Mouse (Mus musculus) midbrain, embryonic 12.5 days (tissue): ENCODE data around the gene 4833427G06Rik. TPM values are rescaled to one million over a fixed set of nuclear protein-coding genes. Genes with fewer than 3 reads are reported as not detected.

Experiments
- ATAC-seq: fragments of 200-750 bp; cut with Nextera tagmentation; 2 replicates; pipeline ENCODE4 v1.8.0; 2017; ENCODE audit warnings: low read depth, moderate TSS enrichment, moderate library complexity; ENCODE audit not compliant: low FRiP score
- H3K27ac ChIP-seq: fragments of 300-500 bp; sonication (generic); replicated peaks from 2 replicates; pipeline ENCODE4 v1.5.1; 2016; ENCODE audit warnings: mild to moderate bottlenecking
- H3K27me3 ChIP-seq: fragments of 300-500 bp; sonication (generic); 2 replicates; pipeline ENCODE4 v1.6.1; 2016; ENCODE audit warnings: mild to moderate bottlenecking
- H3K36me3 ChIP-seq: fragments of 300-500 bp; sonication (generic); 2 replicates; pipeline ENCODE4 v1.6.1; 2016
- H3K4me1 ChIP-seq: fragments of 300-500 bp; sonication (generic); 2 replicates; pipeline ENCODE4 v1.6.1; 2016
- H3K4me2 ChIP-seq: fragments of 300-500 bp; sonication (generic); replicated peaks from 2 replicates; pipeline ENCODE4 v1.6.1; 2016; ENCODE audit warnings: mild to moderate bottlenecking, moderate library complexity
- H3K4me3 ChIP-seq: fragments of 300-500 bp; sonication (generic); 2 replicates; pipeline ENCODE4 v1.5.1; 2016; ENCODE audit warnings: mild to moderate bottlenecking
- H3K9ac ChIP-seq: fragments of 300-500 bp; sonication (generic); replicated peaks from 2 replicates; pipeline ENCODE4 v1.6.1; 2016; ENCODE audit warnings: mild to moderate bottlenecking, moderate library complexity
- H3K9me3 ChIP-seq: fragments of 300-500 bp; sonication (generic); 2 replicates; pipeline ENCODE4 v1.6.1; 2016; ENCODE audit warnings: mild to moderate bottlenecking
- WGBS: fragments of 180-500 bp; shearing (Covaris S2); methylation state at CpG from one replicate; pipeline ENCODE4 v1.1.7; 2016; 5-methylcytosine and 5-hydroxymethylcytosine counted together
- microRNA counts: library from miRNA; unstranded; fragments of <30 nt; microRNA quantifications from one replicate; lab custom pipeline; 2017
- microRNA-seq: library from miRNA; unstranded; fragments of <30 nt; microRNA quantifications from one replicate; pipeline ENCODE4, GENCODE M21; 2017
- polyA plus RNA-seq: library from polyadenylated mRNA; unstranded; fragments of >200 nt; fragmentation: Nextera tagmentation; extraction: Ambion mirVana; gene quantifications from 2 replicates; pipeline ENCODE4 v1.2.1, GENCODE M21; 2016

The 4833427G06Rik gene
- polyA plus RNA-seq, 1 experiment from 2014 or later = not detected

DNA sequence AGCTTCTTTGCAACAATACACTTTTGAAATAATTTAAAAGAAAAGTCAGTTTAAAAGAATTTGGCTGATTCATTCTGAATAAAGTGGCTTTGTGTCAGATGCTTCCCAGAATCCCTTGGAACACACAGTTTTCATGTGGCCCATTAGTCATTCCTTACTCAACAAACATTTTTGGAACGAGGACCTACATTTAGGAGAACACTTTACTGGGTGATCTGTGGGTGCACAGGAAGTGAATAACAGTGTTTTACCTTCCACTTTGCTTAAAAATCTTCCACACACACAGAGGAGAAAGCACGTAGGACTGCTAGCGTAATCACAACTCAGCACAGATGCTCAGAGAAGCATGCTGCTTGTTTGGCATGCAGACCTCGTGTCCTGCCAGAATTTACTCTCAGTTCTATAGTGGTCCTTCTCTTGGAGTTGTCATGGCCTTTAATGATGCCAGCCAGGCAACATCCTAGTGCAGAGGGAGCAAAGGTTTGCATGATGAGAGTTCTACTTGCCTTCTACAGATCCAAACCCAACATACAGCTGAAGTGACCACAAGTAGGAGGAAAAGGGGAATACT is 42.8 kb downstream of the 4833427G06Rik start:
- no peaks in the 10 kb centered on the region for H3K36me3 ChIP-seq
- H3K4me1 ChIP-seq = no peaks in the 10 kb centered on the region
- no peak overlapping the region for H3K9ac ChIP-seq
- H3K27ac ChIP-seq = no peak overlapping the region
- no peak overlapping the region for H3K4me2 ChIP-seq
- no peaks in the 10 kb centered on the region for H3K9me3 ChIP-seq
- WGBS = 79% methylated on average over 4 of the region's 4 CpGs
- no peaks in the 10 kb centered on the region for H3K27me3 ChIP-seq
- no peak for ATAC-seq
- H3K4me3 ChIP-seq = no peak overlapping the region

DNA sequence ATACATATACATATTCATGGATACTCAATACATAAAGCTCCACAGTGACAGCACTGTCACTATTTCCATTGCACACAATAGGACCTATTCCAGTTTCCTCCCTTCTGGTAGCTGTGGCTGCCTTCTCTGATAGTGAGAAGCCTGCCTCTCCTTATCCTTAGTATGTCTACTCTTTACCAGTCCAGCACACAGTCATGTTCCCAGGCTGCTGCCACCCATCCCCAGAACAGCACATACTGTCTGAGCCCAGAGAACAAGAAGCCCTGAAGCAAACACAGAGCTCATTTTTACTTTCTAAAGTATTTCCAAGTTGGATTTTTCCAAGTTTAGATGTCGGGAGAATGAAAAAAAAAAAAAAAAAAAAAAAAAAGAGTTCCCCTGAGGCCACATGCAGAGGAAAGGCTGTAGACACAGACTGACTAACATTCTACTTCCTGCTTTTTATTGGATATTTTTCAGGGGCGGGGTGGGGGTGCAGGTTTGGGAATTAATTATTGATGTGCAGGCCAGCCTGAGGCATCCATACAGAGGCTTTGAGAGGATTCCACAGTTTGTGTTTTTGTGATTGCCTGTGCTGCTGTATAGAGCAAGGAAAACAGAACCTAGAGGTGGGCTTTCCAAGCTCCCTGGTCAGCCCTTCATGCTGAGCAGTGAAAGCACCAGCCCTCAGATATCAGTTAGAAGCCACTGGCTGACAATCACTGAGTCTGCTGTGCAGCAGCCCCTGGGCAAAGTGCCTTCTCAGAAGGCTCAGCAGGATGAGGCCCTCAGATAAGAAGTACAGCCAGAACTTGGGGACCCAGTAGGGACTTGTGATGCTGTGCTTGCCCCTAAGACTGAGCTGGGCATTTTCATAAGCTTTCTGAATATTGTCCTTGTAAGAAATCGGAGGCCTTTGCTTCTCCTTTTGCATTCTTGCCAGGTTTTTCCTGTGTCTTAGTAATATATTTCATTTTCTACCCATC is 45.2 kb downstream of the 4833427G06Rik start:
- 84% methylated on average over 3 of the region's 3 CpGs for whole genome bisulfite sequencing
- Histone ChIP-seq H3K36me3 (no peaks in the 10 kb centered on the region), H3K4me1 (no peaks in the 10 kb centered on the region), H3K4me3 (no peak overlapping the region), H3K9ac (no peak overlapping the region), H3K27me3 (no peaks in the 10 kb centered on the region), H3K9me3 (no peaks in the 10 kb centered on the region), H3K4me2 (no peak overlapping the region), H3K27ac (no peak overlapping the region)
- no peak for ATAC-seq

DNA sequence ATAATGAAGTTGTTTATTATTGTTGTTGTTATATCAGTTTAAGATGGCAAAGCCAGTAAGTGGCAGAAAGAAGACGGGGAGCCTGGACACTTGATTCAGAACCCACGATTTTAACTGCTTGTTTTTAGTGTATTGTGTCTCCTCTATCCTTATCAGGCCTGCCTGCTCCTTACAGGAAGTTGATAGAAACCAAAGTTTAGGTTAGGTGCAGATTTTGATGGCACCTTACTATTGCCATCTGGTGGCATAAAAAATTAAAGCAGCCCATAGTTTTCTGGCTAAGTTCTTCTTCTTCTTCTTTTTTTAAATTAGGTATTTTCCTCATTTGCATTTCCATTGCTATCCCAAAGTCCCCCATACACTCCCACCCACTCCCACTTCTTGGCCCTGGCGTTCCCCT is 49.7 kb downstream of the 4833427G06Rik start:
- no peaks in the 10 kb centered on the region for H3K36me3 ChIP-seq
- no peak overlapping the region for H3K27ac ChIP-seq
- H3K27me3 ChIP-seq = no peaks in the 10 kb centered on the region
- no peak for ATAC-seq
- H3K9me3 ChIP-seq = no peaks in the 10 kb centered on the region
- no peak overlapping the region for H3K4me2 ChIP-seq
- no peak overlapping the region for H3K4me3 ChIP-seq
- no peaks in the 10 kb centered on the region for H3K4me1 ChIP-seq
- WGBS = 63% methylated on average over 3 of the region's 3 CpGs
- H3K9ac ChIP-seq = no peak overlapping the region

DNA sequence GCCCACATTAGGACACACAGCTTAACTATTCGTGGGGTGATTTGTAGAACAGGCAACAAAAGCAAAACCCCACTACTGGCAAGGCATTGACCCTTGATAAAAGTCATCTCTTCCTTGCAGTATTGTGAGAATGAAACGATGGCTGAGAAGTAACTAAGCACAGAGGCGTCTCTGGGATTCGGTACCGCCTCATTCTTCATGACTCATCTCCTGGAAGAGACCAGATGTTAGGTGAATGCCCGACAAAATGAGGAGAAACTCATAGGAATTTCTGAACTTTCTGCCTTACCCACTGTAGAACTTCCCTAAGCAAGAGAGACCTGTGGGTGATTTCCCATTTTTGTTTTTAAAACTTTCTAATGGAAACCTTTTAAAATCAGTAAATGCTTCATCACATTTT is 59.7 kb downstream of the 4833427G06Rik start:
- no peaks in the 10 kb centered on the region for H3K36me3 ChIP-seq
- H3K9ac ChIP-seq = no peak overlapping the region
- no peaks in the 10 kb centered on the region for H3K27me3 ChIP-seq
- ATAC-seq = no peak
- H3K9me3 ChIP-seq = no peaks in the 10 kb centered on the region
- H3K4me2 ChIP-seq = no peak overlapping the region
- H3K4me1 ChIP-seq = no peaks in the 10 kb centered on the region
- no peak overlapping the region for H3K4me3 ChIP-seq
- no peak overlapping the region for H3K27ac ChIP-seq
- 86% methylated on average over 6 of the region's 6 CpGs for WGBS

DNA sequence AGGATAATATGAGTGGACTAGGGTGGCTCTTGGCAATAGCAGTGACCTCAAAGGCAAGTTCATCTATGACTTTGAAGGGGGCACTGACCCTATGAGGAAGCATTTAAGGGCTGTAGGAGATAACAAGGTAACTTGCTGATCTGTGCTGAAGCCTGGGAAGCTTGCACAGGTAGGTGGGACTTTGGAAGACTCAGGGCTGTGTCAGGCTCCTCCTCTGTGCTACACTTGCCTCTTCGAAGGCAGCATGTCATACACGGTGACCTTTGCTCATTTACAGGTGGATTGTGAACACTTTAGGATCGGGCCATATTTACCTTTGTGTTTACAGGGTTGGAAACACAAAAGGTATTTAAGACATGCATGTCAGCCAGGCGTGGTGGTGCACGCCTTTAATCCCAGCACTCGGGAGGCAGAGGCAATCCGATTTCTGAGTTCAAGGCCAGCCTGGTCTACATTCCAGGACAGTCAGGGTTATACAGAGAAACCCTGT is 60.3 kb downstream of the 4833427G06Rik start:
- no peaks in the 10 kb centered on the region for H3K36me3 ChIP-seq
- no peak for ATAC-seq
- H3K27ac ChIP-seq = no peak overlapping the region
- no peak overlapping the region for H3K4me2 ChIP-seq
- H3K4me1 ChIP-seq = no peaks in the 10 kb centered on the region
- no peaks in the 10 kb centered on the region for H3K9me3 ChIP-seq
- H3K4me3 ChIP-seq = no peak overlapping the region
- no peak overlapping the region for H3K9ac ChIP-seq
- no peaks in the 10 kb centered on the region for H3K27me3 ChIP-seq
- WGBS = 91% methylated on average over 7 of the region's 7 CpGs

DNA sequence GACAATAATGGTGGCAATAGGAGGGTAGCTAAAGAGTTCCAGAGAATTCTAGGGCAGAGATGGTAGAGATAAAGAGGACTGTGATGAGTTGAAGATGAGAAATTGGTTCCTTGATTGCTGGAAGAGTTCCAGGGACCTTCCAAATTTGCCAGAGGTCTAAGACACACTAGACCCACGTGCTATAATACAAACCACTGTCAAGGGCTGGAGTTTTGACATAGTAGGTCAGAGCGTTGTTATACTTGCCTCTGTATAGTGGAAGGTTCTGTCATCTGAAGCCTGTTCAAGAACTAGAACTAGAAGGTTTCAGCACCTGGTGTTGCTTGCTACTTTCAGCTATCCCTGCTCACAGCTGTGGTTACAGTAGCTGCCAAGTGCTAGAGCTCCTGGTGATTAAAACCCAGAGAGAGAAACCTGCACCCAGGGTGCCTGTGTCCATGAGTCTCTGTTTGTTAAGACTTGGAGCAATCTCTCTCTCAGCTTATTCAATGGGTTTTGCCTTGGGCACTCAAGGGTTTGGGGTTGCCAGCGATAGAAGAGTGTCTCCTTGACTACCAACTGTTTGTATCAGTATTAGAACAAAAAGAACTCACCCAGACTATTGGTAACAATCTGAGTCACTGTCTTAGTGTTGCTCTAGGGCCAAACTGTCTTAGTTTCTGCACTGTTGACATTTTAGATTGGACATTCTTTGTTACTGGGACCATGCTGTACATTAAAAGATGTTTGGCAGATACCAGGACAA is 68.9 kb downstream of the 4833427G06Rik start:
- Histone ChIP-seq H3K27me3 (no peaks in the 10 kb centered on the region), H3K9me3 (no peaks in the 10 kb centered on the region), H3K9ac (no peak overlapping the region), H3K36me3 (no peaks in the 10 kb centered on the region), H3K4me3 (no peak overlapping the region), H3K4me1 (no peaks in the 10 kb centered on the region), H3K4me2 (no peak overlapping the region), H3K27ac (no peak overlapping the region)
- WGBS = 85% methylated on average over 3 of the region's 3 CpGs
- ATAC-seq = no peak

DNA sequence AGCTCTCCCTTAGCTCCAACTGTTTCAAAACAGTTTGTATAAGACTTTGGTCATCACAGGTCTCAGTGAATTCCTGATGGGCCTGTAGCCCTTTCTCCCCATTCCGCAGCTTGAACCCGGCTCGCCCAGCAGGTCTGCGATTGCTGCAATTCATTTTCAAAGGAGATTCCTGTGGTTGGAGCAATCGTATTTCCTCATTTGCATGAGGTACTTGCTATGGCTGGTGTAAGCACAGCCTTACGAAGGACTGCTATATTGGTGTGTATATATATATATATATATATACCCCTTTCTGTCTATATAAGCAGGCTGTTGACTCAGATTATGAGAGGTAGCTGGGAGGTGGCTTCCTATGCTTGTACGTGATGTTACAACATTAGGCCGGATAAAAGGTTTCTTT is 69.6 kb downstream of the 4833427G06Rik start:
- no peak overlapping the region for H3K27ac ChIP-seq
- ATAC-seq = no peak
- no peaks in the 10 kb centered on the region for H3K36me3 ChIP-seq
- 66% methylated on average over 8 of the region's 8 CpGs for WGBS
- H3K27me3 ChIP-seq = no peaks in the 10 kb centered on the region
- H3K4me3 ChIP-seq = no peak overlapping the region
- no peak overlapping the region for H3K9ac ChIP-seq
- no peaks in the 10 kb centered on the region for H3K9me3 ChIP-seq
- no peaks in the 10 kb centered on the region for H3K4me1 ChIP-seq
- H3K4me2 ChIP-seq = no peak overlapping the region

DNA sequence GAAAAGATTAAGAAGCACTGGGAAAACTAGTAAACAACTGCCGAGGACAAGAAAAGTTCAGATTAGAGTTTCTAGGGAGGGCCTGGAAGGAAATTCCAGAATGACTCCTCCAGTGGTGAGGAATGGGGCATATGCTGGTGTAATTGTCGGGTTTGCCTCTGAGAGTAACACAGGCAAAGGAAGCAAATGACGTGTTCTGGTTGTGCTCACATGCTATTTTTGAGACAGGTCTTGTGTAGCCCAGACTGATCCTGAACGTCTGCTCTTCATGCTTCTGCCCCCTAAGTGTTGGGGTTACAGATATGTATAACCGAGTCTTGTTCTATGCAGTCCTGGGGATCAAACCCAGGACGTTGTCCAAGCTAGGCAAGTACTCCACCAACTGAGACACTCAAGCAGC is 70.3 kb downstream of the 4833427G06Rik start:
- no peak for ATAC-seq
- H3K4me1 ChIP-seq = no peaks in the 10 kb centered on the region
- 78% methylated on average over 6 of the region's 6 CpGs for WGBS
- no peak overlapping the region for H3K27ac ChIP-seq
- H3K4me3 ChIP-seq = no peak overlapping the region
- no peaks in the 10 kb centered on the region for H3K27me3 ChIP-seq
- H3K4me2 ChIP-seq = no peak overlapping the region
- no peaks in the 10 kb centered on the region for H3K36me3 ChIP-seq
- H3K9me3 ChIP-seq = no peaks in the 10 kb centered on the region
- H3K9ac ChIP-seq = no peak overlapping the region

MicroRNA genes within 50 kb of the gene (microRNA counts, 519-probe panel; counts per million panel counts)
- microRNA mmu-miR-34b-3p (lab: Ali Mortazavi, UCI) = not detected
- microRNA mmu-miR-34b-5p (lab: Ali Mortazavi, UCI) = not detected
- not detected for microRNA mmu-miR-34c (lab: Ali Mortazavi, UCI)

Small RNAs within 50 kb of the gene (microRNA-seq; reads per million reads assigned to microRNA genes)
- gene Mir34b (26.9 reads per million, percentile 37 among the genes with 10 or more reads in this experiment), gene Mir34c (794 reads per million, percentile 75 among the genes with 10 or more reads in this experiment)

Other genes starting within 250 kb of the 4833427G06Rik start
- gene Sik2, start 93.0 kb downstream of the 4833427G06Rik start, polyA plus RNA-seq = 14.2 and 15.1 TPM in 2 replicates
- gene Btg4, start 41.2 kb downstream of the 4833427G06Rik start, polyA plus RNA-seq = not detected in 2 replicates
- 1.3 and 1.4 TPM in 2 replicates for gene Layn, start 25.0 kb downstream of the 4833427G06Rik start, polyA plus RNA-seq
- gene Gm32742, start 63.4 kb upstream of the 4833427G06Rik start, polyA plus RNA-seq = not detected in 2 replicates
- not detected in 2 replicates for gene Pou2af1, start 111.6 kb upstream of the 4833427G06Rik start, polyA plus RNA-seq
- 1.3 and 1.5 TPM in 2 replicates for gene Colca2, start 176.5 kb upstream of the 4833427G06Rik start, polyA plus RNA-seq
- gene 1810046K07Rik, start 226.8 kb upstream of the 4833427G06Rik start, polyA plus RNA-seq = not detected in 2 replicates